Mouse (Mus musculus): ENCODE measurements around the gene Lsmem1. TPM values are rescaled to one million over a fixed set of nuclear protein-coding genes. Genes with fewer than 3 reads are reported as not detected.

Lsmem1 gene
- 0.10 TPM in 1 of 2 replicates, not detected in the other for polyA plus RNA-seq (2015; fragmentation: Nextera tagmentation; extraction: Ambion mirVana)

DNA sequence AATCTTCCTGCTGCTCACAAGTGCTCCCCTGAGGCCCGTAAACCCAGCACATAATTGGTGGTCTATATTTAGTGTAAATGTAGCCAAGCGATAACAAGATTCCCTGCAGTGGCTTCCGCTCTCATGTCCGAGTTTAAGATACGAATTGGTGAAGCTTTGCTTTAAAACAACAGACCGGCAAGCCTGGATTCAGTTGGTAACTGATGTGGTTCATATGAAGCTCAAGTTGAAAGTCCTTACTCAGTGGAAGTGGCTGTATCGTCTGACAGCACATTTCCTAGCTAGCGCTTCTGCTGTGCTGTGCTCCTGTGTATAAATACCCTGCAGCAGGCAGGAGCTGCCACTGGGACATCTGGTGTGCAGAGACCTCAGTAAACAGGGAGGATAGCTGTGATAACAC is at the start of gene Lsmem1:
Gene Lsmem1 (minus strand): TSS at position 189 of the 400 bp plus-strand sequence.
- no peak within 1 kb of the TSS for H3K4me3 ChIP-seq (replicated peaks)
- H3K4me1 ChIP-seq (replicated peaks): no peaks in the 10 kb centered on the region
- no peaks in the 10 kb centered on the region for H3K9me3 ChIP-seq (replicated peaks)
- WGBS (ENCODE audit: insufficient replicate concordance): 80% methylated on average over 8 of the region's 8 CpGs
- no peak within 1 kb of the TSS for H3K27ac ChIP-seq
- ATAC-seq (ENCODE audit: low read depth) (0 out of 2 replicates have a peak, but pooled peaks have one; percentile 23), DNase-seq (no peak)
- peaks cover 28% of the 10 kb centered on the region for H3K36me3 ChIP-seq
- H3K9ac ChIP-seq: no peak within 1 kb of the TSS
- no peaks in the 10 kb centered on the region for H3K27me3 ChIP-seq
- no peak within 1 kb of the TSS for H3K4me2 ChIP-seq

DNA sequence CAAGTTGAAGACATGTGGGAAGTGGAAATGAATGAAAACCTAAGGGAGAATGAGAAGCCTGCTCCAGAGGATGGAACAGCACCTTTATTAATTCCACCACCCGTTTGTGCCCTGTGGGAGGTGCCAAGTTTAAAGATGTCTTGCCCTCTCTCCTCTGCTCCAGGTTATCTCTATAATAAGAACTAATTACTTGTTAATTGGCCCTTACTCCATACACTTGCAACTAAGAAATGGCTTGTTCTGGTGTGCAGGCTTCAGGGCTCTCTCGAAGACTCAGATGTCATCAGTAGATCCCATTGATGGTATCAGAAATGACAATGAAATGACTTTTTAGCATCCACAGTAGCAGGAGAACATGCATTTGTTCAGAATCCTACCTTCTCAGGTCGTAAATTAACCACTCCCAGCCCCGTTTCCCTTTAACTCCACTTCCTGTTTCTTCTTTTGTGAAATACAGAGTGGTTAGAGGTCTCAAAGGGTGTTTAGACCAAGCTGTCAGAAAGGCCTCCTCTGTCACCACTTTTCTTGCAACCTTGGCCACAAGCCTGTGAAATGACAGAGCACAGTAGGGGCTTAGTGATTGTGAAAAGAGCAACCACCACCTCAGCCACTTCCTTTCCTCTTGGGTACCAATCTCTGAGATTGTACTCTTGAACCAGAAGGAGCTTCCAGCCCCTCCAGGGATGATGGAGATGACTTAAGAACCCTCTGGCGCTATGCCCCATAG is 49.3 kb upstream of the Lsmem1 start, which contains the start of gene Ifrd1:
Gene Ifrd1 (minus strand): TSS at position 51 of the 727 bp plus-strand sequence.
- ATAC-seq (ENCODE audit: low read depth): peak; percentile 44
- Histone ChIP-seq H3K9me3 (replicated peaks) (no peaks in the 10 kb centered on the region), H3K4me1 (replicated peaks) (peaks cover 27% of the 10 kb centered on the region), H3K4me3 (replicated peaks) (no peak within 1 kb of the TSS), H3K9ac (no peak within 1 kb of the TSS), H3K36me3 (no peaks in the 10 kb centered on the region), H3K4me2 (peak within 1 kb of the TSS; percentile 15; the same call in 1 of the 2 replicates), H3K27ac (peak within 1 kb of the TSS; percentile 40), H3K27me3 (no peaks in the 10 kb centered on the region)
- DNase-seq: no peak
- WGBS (ENCODE audit: insufficient replicate concordance): 40% methylated on average over 5 of the region's 5 CpGs

DNA sequence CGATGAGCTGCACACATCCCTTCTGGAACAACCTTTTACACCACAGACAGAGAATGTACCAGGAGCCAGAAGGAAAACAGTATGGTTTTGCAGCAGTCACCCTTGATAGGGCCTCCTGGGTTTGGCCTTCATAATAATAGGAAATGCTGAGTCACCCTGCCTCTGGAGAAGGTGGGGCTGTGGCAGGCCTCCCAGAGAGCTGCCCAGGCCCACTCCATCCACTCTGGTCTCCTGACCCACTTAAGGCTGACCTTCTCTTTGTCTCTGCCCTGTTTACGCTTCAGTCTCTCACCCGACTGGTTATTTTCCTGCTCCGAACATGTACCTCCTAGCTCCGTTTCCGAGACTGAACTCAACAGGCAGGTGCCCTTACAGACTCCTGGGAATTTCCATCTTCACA is 48.7 kb upstream of the Lsmem1 start:
- 57% methylated on average over 6 of the region's 6 CpGs for WGBS (ENCODE audit: insufficient replicate concordance)
- peak overlapping the region; percentile 15; the same call in 1 of the 2 replicates for H3K4me2 ChIP-seq
- peaks cover 27% of the 10 kb centered on the region for H3K4me1 ChIP-seq (replicated peaks)
- H3K4me3 ChIP-seq (replicated peaks): no peak overlapping the region
- no peak overlapping the region for H3K9ac ChIP-seq
- no peaks in the 10 kb centered on the region for H3K36me3 ChIP-seq
- ATAC-seq (ENCODE audit: low read depth): peak; percentile 96
- H3K27me3 ChIP-seq: no peaks in the 10 kb centered on the region
- H3K27ac ChIP-seq: peak overlapping the region; percentile 40; the same call in 1 of the 2 replicates
- DNase-seq: peak; percentile 58
- H3K9me3 ChIP-seq (replicated peaks): no peaks in the 10 kb centered on the region

DNA sequence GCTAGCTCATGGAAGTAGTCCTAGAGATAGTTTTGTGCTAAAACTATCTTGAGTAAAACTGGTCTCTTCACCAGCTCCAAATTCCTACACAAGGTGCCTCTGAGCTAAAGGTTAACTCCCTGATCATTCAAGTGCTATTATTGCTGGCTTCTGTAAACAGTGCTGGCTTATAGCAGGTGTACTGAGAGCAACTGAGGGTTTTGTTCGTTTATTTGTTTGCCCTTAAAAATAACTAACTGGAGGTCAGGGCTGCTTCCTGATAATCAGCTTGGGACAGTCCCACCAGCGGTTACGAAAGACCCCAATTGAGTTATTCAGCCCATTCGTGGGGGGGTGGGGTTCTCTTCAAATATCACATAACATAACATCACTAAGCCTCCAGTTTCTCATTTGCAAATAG is 48.1 kb upstream of the Lsmem1 start:
- Histone ChIP-seq H3K4me1 (replicated peaks) (peaks cover 27% of the 10 kb centered on the region), H3K4me3 (replicated peaks) (no peak overlapping the region), H3K36me3 (no peaks in the 10 kb centered on the region), H3K9me3 (replicated peaks) (no peaks in the 10 kb centered on the region), H3K27ac (peak overlapping the region; percentile 21; the same call in 1 of the 2 replicates), H3K4me2 (peak overlapping the region; percentile 8; the same call in 1 of the 2 replicates), H3K27me3 (no peaks in the 10 kb centered on the region), H3K9ac (no peak overlapping the region)
- 47% methylated on average over 4 of the region's 4 CpGs for WGBS (ENCODE audit: insufficient replicate concordance)
- DNase-seq (no peak), ATAC-seq (ENCODE audit: low read depth) (no peak)

DNA sequence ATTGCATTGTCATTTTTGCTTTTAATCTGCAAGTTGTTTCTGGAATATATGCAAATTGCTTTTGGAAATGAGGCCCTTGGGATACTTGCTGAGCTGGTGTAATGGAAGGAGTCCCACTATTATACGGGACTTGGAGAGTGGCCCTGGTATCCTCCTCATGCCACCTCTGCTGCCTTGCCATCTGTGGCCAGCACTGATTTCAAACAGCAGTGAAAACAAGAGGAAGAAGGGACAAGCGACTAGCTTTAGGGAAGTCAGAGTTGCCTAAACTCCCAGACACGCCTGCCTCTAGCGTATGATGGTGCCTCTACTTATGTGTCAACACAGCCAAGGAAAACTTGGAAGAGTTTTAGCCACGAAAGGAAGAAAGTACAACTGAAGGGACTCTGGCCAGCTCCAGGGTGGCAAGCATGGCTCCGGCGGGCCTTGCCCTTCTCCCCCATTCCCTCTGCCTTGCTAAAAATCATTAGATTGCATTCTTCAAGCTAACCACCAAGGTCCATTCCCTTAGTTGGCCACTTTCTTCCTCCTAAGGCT is 46.2 kb upstream of the Lsmem1 start:
- Histone ChIP-seq H3K4me3 (replicated peaks) (no peak overlapping the region), H3K27ac (no peak overlapping the region), H3K4me1 (replicated peaks) (peaks cover 27% of the 10 kb centered on the region), H3K9ac (no peak overlapping the region), H3K36me3 (no peaks in the 10 kb centered on the region), H3K9me3 (replicated peaks) (no peaks in the 10 kb centered on the region), H3K27me3 (no peaks in the 10 kb centered on the region), H3K4me2 (no peak overlapping the region)
- DNase-seq (no peak), ATAC-seq (ENCODE audit: low read depth) (no peak)
- WGBS (ENCODE audit: insufficient replicate concordance): 66% methylated on average over 7 of the region's 7 CpGs

DNA sequence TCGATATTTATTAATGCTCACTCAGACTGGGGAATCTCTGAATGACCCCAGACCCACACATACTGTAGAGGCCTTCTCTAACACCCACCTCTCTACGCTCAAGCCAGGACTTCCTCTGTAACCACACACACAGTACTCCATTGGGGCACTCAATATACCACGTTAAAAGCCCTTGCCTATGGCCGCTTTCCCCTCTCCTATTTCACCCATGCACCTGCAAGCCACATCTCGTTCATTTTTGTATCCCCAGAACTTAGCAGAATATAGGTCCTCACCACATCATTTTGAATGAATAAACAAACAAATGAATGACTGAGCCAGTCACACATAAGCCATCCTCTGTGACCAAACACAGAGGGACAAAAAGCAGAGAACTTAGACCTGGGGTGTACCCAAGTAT is 45.6 kb upstream of the Lsmem1 start:
- ATAC-seq (ENCODE audit: low read depth) (no peak), DNase-seq (no peak)
- H3K27ac ChIP-seq: no peak overlapping the region
- 68% methylated on average over 5 of the region's 5 CpGs for WGBS (ENCODE audit: insufficient replicate concordance)
- no peaks in the 10 kb centered on the region for H3K27me3 ChIP-seq
- H3K36me3 ChIP-seq: no peaks in the 10 kb centered on the region
- H3K9ac ChIP-seq: no peak overlapping the region
- no peak overlapping the region for H3K4me2 ChIP-seq
- peaks cover 27% of the 10 kb centered on the region for H3K4me1 ChIP-seq (replicated peaks)
- H3K9me3 ChIP-seq (replicated peaks): no peaks in the 10 kb centered on the region
- H3K4me3 ChIP-seq (replicated peaks): no peak overlapping the region

DNA sequence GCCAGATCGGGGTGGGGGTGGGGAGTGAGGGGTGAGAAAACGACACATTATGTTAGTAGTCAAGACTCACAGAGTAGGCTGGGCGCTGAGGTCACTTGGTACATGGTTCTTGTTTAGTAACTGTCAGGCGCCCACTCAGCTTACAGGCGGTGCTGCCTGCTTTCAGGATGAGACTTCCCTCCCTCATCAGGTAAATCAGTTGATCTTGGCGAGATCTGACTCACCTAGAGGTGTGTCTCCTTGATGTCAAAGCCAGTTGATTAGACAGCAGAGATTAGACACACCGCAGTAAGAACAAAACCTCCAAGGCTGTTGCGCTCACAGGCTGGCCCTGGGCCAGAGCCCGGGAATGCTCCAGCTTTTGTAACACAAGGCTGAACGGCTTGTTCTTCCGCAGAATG is 44.5 kb upstream of the Lsmem1 start:
- 62% methylated on average over 11 of the region's 11 CpGs for WGBS (ENCODE audit: insufficient replicate concordance)
- Histone ChIP-seq H3K36me3 (no peaks in the 10 kb centered on the region), H3K27me3 (no peaks in the 10 kb centered on the region), H3K9me3 (replicated peaks) (no peaks in the 10 kb centered on the region), H3K9ac (no peak overlapping the region), H3K27ac (no peak overlapping the region), H3K4me3 (replicated peaks) (no peak overlapping the region), H3K4me2 (no peak overlapping the region), H3K4me1 (replicated peaks) (peaks cover 24% of the 10 kb centered on the region)
- DNase-seq: no peak
- no peak for ATAC-seq (ENCODE audit: low read depth)

DNA sequence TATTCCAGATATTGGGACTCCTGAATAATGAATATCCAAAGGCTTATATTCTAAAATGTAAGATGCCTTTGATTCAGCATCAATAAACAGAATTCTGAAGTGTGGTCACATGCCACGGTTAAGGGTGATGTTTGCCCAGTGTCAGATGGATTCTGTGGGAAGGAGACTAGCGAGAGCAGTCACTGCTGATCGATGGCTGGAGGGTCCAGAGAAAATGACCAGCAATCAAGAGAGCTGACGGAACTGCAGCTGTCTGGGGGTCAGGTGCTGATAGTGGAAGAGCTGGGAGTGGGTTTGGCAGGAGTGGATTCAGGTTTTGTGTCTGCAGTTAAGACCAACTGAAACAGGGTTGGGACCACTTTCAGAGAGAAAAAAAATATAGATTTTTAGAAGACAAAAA is 44.0 kb upstream of the Lsmem1 start:
- H3K4me2 ChIP-seq: no peak overlapping the region
- no peak overlapping the region for H3K27ac ChIP-seq
- peaks cover 18% of the 10 kb centered on the region for H3K4me1 ChIP-seq (replicated peaks)
- no peaks in the 10 kb centered on the region for H3K27me3 ChIP-seq
- H3K4me3 ChIP-seq (replicated peaks): no peak overlapping the region
- H3K9ac ChIP-seq: no peak overlapping the region
- ATAC-seq (ENCODE audit: low read depth) (no peak), DNase-seq (no peak)
- H3K9me3 ChIP-seq (replicated peaks): no peaks in the 10 kb centered on the region
- H3K36me3 ChIP-seq: no peaks in the 10 kb centered on the region
- 67% methylated on average over 4 of the region's 4 CpGs for whole genome bisulfite sequencing (ENCODE audit: insufficient replicate concordance)

DNA sequence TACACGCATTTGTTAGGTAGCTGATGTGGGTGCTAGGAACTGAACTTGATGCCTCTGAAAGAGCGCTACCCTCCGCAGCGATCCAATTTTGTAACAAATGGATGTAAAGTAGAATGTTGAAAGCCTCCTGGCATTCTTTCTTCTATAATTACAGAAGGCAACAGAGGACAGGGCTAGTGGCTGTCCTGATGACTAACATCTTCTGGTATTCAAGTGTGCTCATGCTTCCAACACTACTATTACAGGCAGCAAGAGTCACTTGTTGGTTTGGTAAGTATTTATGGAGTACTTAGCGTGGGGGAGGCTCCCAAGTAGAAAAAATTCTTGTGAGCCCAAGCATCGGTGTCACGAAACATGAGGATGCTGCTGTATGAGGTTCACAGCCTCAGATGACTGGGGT is 39.9 kb upstream of the Lsmem1 start:
- Histone ChIP-seq H3K9ac (no peak overlapping the region), H3K4me2 (no peak overlapping the region), H3K27me3 (no peaks in the 10 kb centered on the region), H3K27ac (no peak overlapping the region), H3K36me3 (no peaks in the 10 kb centered on the region), H3K9me3 (replicated peaks) (no peaks in the 10 kb centered on the region), H3K4me1 (replicated peaks) (no peaks in the 10 kb centered on the region), H3K4me3 (replicated peaks) (no peak overlapping the region)
- ATAC-seq (ENCODE audit: low read depth) (no peak), DNase-seq (no peak)
- WGBS (ENCODE audit: insufficient replicate concordance): 80% methylated on average over 7 of the region's 7 CpGs

DNA sequence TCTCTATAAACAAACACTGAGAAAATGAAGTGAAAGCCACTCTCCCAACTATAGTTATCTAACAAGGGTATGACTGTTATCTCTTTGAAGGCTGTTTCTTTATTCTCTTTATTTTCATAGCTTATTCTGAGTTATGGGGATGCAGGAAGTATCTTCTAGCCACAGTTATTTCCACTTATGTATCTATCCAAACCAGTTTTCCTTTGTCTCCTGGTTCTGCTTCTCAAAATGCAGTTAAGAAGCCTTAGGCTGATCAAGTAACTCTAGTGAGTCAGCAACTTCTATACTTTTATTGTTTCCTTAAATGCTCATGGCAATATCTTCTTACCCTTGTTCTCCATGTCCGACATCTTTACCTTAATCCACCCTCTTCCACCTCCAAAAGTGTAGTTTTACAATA is 32.9 kb upstream of the Lsmem1 start:
- Histone ChIP-seq H3K4me3 (replicated peaks) (no peak overlapping the region), H3K9me3 (replicated peaks) (no peaks in the 10 kb centered on the region), H3K27me3 (no peaks in the 10 kb centered on the region), H3K4me1 (replicated peaks) (no peaks in the 10 kb centered on the region), H3K9ac (no peak overlapping the region), H3K36me3 (no peaks in the 10 kb centered on the region), H3K27ac (no peak overlapping the region), H3K4me2 (no peak overlapping the region)
- WGBS (ENCODE audit: insufficient replicate concordance): 65% methylated on average over 1 of the region's 1 CpGs
- DNase-seq: no peak
- no peak for ATAC-seq (ENCODE audit: low read depth)

DNA sequence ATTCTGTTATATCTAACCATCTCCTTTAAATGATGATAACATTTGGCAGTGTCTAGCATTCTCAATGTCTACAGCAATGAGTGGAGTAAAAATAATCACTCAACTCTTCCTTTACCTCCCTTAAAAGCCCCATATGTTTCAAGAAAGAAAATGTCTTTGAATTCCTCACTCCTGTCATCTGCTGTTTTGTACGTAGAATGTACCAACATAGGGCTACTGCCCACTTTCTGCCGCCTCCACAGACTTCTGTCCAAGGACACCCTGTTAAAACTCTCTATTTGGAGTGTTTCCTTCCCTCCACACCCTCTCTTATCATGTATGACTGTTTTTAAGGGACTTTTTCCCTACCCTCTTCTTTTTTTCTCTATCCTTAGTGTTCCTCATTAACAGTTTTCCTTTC is 32.3 kb upstream of the Lsmem1 start:
- H3K27me3 ChIP-seq: no peaks in the 10 kb centered on the region
- H3K36me3 ChIP-seq: no peaks in the 10 kb centered on the region
- DNase-seq (no peak), ATAC-seq (ENCODE audit: low read depth) (no peak)
- H3K4me1 ChIP-seq (replicated peaks): no peaks in the 10 kb centered on the region
- no peak overlapping the region for H3K9ac ChIP-seq
- no peak overlapping the region for H3K4me3 ChIP-seq (replicated peaks)
- H3K4me2 ChIP-seq: no peak overlapping the region
- 68% methylated on average over 2 of the region's 2 CpGs for WGBS (ENCODE audit: insufficient replicate concordance)
- no peaks in the 10 kb centered on the region for H3K9me3 ChIP-seq (replicated peaks)
- H3K27ac ChIP-seq: no peak overlapping the region

Measured in liver, embryonic 13.5 days (tissue).